Mouse (Mus musculus) kidney, embryonic 14.5 days (tissue): ENCODE measurements at regions not wholly inside any gene's neighbourhood (a gene's known extent, or its start where the extent isn't known, plus 50 kb on each side); places are given as distances from the start of the nearest gene placed in this dataset.

Experiments
- ATAC-seq: fragments of 200-750 bp; cut with Nextera tagmentation; 2 replicates; pipeline ENCODE4 v1.8.0; 2017; ENCODE audit warnings: moderate number of reproducible peaks, mild to moderate bottlenecking, moderate TSS enrichment, moderate library complexity; ENCODE audit not compliant: low FRiP score, low TSS enrichment
- H3K27ac ChIP-seq: fragments of 300-500 bp; sonication (generic); 2 replicates; pipeline ENCODE4 v1.5.1; 2014; ENCODE audit warnings: low read depth, mild to moderate bottlenecking, low read length, moderate library complexity, mixed read lengths
- H3K27me3 ChIP-seq: fragments of 300-500 bp; sonication (generic); 2 replicates; pipeline ENCODE4 v1.6.1; 2014; ENCODE audit warnings: mild to moderate bottlenecking, low read length; ENCODE audit not compliant: control insufficient read depth, insufficient read depth
- H3K36me3 ChIP-seq: fragments of 300-500 bp; sonication (generic); 2 replicates; pipeline ENCODE4 v1.6.1; 2014; ENCODE audit warnings: low read length, mixed read lengths; ENCODE audit not compliant: control insufficient read depth, insufficient read depth
- H3K4me1 ChIP-seq: fragments of 300-500 bp; sonication (generic); 2 replicates; pipeline ENCODE4 v1.6.1; 2014; ENCODE audit warnings: low read length, mixed read lengths; ENCODE audit not compliant: control insufficient read depth, insufficient read depth
- H3K4me2 ChIP-seq: fragments of 300-500 bp; sonication (generic); replicated peaks from 2 replicates; pipeline ENCODE4 v1.6.1; 2014; ENCODE audit warnings: low read depth, mild to moderate bottlenecking, low read length
- H3K4me3 ChIP-seq: fragments of 300-500 bp; sonication (generic); 2 replicates; pipeline ENCODE4 v1.5.1; 2014; ENCODE audit warnings: mild to moderate bottlenecking, low read length
- H3K9ac ChIP-seq: fragments of 300-500 bp; sonication (generic); 2 replicates; pipeline ENCODE4 v1.6.1; 2014; ENCODE audit warnings: low read depth, mild to moderate bottlenecking, low read length, moderate library complexity
- H3K9me3 ChIP-seq: fragments of 300-500 bp; sonication (generic); 2 replicates; pipeline ENCODE4 v1.6.1; 2016; ENCODE audit warnings: low read length; ENCODE audit not compliant: control insufficient read depth
- WGBS: fragments of 180-500 bp; shearing (Covaris S2); extraction: QIAGEN DNeasy Blood & Tissue Kit; methylation state at CpG from one replicate; pipeline ENCODE4 v1.1.7; 2014; 5-methylcytosine and 5-hydroxymethylcytosine counted together

DNA sequence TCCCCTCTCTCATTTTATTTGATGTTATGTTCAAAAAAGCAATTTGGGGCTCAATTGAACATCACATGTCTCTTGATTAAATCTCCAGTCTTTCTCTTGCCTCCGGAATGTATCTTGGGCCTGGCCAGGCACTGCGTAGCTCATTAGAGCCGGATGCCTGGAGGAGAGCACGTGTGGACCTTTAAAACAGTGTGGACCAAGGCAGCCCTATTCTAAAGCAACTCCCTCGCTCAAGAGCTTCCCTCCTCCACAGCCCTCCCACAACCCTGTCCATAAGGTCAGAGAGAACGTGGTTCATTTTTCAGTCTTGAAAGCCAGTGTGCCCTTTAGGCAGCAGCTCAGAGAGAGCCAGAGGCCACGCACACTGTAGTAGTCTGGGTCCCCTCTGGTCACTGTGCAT lies 160.8 kb downstream of the Katnal1 start:
- H3K4me1 ChIP-seq, result 0 out of 2 replicates have a peak, but pooled peaks cover 9% of the 10 kb centered on the region
- H3K9ac ChIP-seq, result no peak overlapping the region
- ATAC-seq, result no peak
- H3K27ac ChIP-seq, result no peak overlapping the region
- no peaks in the 10 kb centered on the region for H3K36me3 ChIP-seq
- 21% methylated on average over 7 of the region's 7 CpGs for WGBS
- H3K4me3 ChIP-seq, result no peak overlapping the region
- H3K4me2 ChIP-seq, result no peak overlapping the region
- no peaks in the 10 kb centered on the region for H3K9me3 ChIP-seq
- no peaks in the 10 kb centered on the region for H3K27me3 ChIP-seq

DNA sequence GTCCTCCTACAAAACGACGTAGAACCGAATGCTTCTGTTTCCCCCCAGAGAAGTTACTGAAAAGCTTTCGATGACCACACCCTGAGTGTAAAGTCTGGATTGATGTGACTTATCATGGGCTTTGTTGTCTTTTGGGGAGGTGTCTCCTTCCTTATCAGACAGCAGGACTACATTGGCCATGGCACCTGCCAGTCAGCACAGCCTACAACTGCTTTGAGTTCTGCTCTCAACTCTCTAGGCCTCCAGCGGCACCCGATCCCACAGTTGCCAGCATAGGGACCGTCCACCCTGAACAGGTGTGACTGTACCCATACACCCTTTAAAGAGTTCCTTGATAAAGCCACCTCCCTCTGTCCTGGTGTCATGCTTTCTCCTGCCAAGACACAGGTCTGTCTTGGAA lies 163.1 kb downstream of the Katnal1 start:
- 0 out of 2 replicates have a peak, but pooled peaks cover 9% of the 10 kb centered on the region for H3K4me1 ChIP-seq
- H3K4me3 ChIP-seq, result no peak overlapping the region
- 94% methylated on average over 7 of the region's 7 CpGs for WGBS
- no peaks in the 10 kb centered on the region for H3K36me3 ChIP-seq
- H3K9ac ChIP-seq, result no peak overlapping the region
- ATAC-seq, result no peak
- no peaks in the 10 kb centered on the region for H3K9me3 ChIP-seq
- no peaks in the 10 kb centered on the region for H3K27me3 ChIP-seq
- no peak overlapping the region for H3K27ac ChIP-seq
- H3K4me2 ChIP-seq, result no peak overlapping the region

DNA sequence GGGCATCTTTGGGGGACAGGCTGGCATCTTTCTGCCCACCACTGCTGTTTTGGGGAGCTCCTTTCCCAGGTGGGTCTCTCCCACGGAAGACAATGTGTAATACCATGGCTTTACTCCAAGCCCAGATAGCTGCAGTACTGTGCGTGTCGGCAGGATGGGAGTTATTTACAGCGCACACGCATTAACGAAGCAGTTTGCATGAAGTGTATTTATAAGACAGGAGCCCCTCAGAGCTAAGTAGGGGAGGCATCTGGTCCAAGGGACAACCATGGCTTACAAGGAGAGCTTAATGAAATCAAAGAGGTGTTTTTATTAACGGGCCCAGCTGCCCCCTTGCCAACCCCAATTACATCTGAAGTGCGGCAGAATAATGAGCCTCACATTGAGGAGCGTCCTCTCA lies 169.0 kb downstream of the Katnal1 start:
- Histone ChIP-seq H3K27me3 (no peaks in the 10 kb centered on the region), H3K4me3 (no peak overlapping the region), H3K4me1 (peaks cover 27% of the 10 kb centered on the region), H3K9ac (no peak overlapping the region), H3K27ac (no peak overlapping the region), H3K36me3 (no peaks in the 10 kb centered on the region), H3K9me3 (no peaks in the 10 kb centered on the region; the same call in 1 of the 2 replicates), H3K4me2 (no peak overlapping the region)
- 66% methylated on average over 9 of the region's 9 CpGs for WGBS
- no peak for ATAC-seq

DNA sequence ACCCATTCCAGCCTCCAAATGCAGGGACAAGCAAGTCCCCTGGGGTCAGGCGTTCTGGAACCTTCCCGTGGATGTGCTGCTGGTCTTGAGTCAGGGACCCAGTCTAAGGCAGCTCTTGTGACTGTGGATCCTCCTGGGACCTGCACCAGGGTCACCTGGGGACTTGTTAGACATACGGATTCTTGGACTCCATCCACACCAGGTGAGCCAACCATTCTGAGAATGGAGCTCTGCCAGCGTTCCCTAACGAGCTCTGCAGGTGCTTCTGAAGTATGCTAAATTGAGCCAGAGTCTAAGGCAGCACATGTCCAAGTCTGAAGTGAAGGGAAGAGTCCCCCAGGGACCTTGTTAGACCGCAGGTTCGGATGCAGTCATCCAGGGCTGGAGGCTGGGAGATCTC lies 170.3 kb downstream of the Katnal1 start:
- H3K9ac ChIP-seq, result no peak overlapping the region

DNA sequence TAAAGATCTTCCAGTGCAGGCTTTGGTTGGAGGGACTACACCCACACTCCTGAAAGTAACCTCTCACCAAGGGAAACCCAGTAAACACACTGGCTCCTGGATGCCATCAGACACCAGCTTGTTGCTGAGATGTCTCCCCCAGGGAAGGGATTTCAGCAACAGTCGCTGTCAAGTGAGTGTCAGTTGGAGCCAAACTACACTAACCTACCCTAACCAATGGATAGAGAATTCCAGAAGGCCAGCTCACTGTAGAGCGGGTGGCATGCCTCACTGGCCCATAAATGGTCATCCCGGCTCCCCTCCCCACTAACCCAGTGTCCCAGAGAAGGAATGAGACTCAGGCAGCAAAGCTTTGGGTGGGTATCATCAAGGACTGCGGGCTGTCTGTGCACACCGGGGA lies 171.4 kb downstream of the Katnal1 start:
- Histone ChIP-seq H3K4me1 (peaks cover 29% of the 10 kb centered on the region), H3K9me3 (no peaks in the 10 kb centered on the region; the same call in 1 of the 2 replicates), H3K4me3 (no peak overlapping the region), H3K27me3 (no peaks in the 10 kb centered on the region), H3K4me2 (no peak overlapping the region; the same call in 1 of the 2 replicates), H3K9ac (no peak overlapping the region), H3K36me3 (no peaks in the 10 kb centered on the region), H3K27ac (peak overlapping the region; percentile 51)
- ATAC-seq, result peak; percentile 20; the same call in 1 of the 2 replicates
- 37% methylated on average over 5 of the region's 5 CpGs for WGBS

More for the DNA sequence above, 170.3 kb downstream of the Katnal1 start:
- Histone ChIP-seq H3K4me1 (peaks cover 29% of the 10 kb centered on the region), H3K27me3 (no peaks in the 10 kb centered on the region), H3K4me2 (no peak overlapping the region), H3K4me3 (no peak overlapping the region), H3K36me3 (no peaks in the 10 kb centered on the region), H3K27ac (no peak overlapping the region), H3K9me3 (no peaks in the 10 kb centered on the region; the same call in 1 of the 2 replicates)
- ATAC-seq, result no peak
- 87% methylated on average over 7 of the region's 7 CpGs for WGBS

DNA sequence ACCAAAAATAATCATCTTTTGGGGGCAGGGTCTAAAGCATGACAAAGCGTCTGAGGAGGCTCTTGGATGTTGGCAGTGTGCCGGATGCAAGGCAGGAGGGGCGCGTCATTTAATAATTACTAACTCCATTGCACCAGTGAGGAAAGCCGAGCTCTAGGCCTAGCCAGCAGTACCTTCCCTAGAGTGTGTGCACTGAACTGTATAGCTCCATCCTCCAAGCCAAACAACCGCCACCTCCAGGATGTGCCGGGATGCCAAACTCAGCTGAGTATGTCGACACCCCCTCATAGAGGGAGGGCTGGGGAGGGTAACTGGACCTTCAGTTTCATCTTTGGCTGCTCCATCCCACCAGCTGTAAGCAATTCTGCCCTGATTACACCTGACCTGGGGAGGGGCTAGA lies 171.9 kb downstream of the Katnal1 start:
- H3K4me3 ChIP-seq, result no peak overlapping the region
- no peaks in the 10 kb centered on the region; the same call in 1 of the 2 replicates for H3K9me3 ChIP-seq
- H3K4me1 ChIP-seq, result peaks cover 29% of the 10 kb centered on the region
- H3K36me3 ChIP-seq, result no peaks in the 10 kb centered on the region
- ATAC-seq, result peak; percentile 95
- WGBS, result 17% methylated on average over 8 of the region's 8 CpGs
- H3K27ac ChIP-seq, result peak overlapping the region; percentile 91
- H3K27me3 ChIP-seq, result no peaks in the 10 kb centered on the region
- no peak overlapping the region for H3K9ac ChIP-seq
- 0 out of 2 replicates have a peak overlapping the region, but pooled peaks have one; percentile 13 for H3K4me2 ChIP-seq

DNA sequence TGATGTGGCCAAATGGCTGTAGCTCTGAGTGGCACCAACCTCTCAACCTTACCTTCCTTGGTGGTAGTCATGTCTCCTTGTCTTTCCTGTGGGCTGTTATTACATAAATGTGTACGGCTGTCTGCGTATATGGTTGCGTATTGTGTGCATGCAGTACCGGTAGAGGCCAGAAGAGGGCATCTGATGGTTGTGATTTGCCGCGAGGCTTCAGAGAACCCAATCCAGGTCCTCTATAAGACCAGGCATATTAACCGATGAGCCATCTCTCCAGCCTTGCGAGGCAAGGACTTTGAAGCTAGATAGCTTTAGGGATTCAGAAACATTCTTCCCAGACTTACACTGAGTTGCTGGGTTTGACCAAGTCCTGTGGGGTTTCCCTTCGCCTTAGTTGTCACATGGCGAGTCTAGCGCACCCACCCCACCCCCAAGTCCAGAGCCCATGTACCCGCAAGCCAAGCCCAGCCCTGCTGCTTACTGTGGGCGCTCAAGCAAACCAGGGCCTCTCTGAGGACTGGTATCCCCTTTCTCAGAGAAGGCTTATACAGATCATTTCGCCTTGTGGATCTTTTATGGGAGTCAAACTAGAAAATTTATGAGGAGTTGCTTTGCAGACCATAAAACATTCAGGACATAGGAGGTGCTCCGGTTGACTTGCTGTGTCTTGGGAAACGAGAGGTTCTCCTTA lies 172.7 kb downstream of the Katnal1 start:
- no peaks in the 10 kb centered on the region for H3K36me3 ChIP-seq
- no peak overlapping the region for H3K9ac ChIP-seq
- peaks cover 29% of the 10 kb centered on the region for H3K4me1 ChIP-seq
- H3K4me2 ChIP-seq, result no peak overlapping the region
- H3K4me3 ChIP-seq, result no peak overlapping the region
- peak; percentile 74 for ATAC-seq
- H3K9me3 ChIP-seq, result no peaks in the 10 kb centered on the region; the same call in 1 of the 2 replicates
- H3K27ac ChIP-seq, result peak overlapping the region; percentile 91
- WGBS, result 52% methylated on average over 16 of the region's 16 CpGs
- no peaks in the 10 kb centered on the region for H3K27me3 ChIP-seq

DNA sequence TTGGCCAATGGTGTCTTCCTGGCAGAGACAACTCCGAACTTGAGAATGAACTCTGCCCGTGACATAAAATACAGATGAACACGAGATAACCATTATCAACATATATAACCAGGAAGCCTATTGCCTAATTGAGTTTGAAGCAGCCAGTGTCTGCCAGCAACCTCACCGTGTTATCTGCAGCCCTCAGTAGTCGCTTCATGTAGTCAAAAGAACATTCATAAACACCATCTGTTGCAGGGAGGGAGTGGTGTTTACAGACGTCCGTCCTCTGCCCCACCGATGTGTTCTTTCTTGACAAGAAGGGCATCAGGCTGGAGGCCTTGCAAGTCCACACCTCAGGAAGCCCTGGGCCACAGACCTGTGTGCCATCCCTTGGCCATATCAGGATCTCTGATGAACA lies 173.3 kb downstream of the Katnal1 start:
- Histone ChIP-seq H3K4me3 (no peak overlapping the region), H3K27me3 (no peaks in the 10 kb centered on the region), H3K9me3 (no peaks in the 10 kb centered on the region; the same call in 1 of the 2 replicates), H3K9ac (no peak overlapping the region), H3K27ac (peak overlapping the region; percentile 91; the same call in 1 of the 2 replicates), H3K36me3 (no peaks in the 10 kb centered on the region), H3K4me1 (peaks cover 29% of the 10 kb centered on the region), H3K4me2 (no peak overlapping the region)
- no peak for ATAC-seq
- 84% methylated on average over 8 of the region's 8 CpGs for WGBS

DNA sequence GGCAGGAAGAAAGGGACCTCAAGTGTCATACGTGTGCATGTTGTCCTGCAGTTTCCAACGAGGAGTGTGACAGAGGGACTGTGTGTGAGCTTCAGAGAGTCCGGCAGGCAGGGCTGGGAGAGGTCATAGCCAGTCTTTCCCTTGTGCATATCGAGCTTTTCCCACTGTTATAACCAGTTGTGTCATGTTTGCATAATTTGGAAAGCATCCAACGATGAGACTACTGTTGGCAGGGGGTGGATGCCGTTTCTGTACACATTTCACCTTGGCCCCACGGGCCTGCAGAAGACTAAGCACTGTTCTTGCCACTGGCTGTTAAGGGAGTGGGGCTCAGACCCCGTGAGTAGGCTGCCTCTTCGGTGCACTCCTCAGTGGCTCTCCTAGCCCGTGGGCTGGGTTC lies 174.2 kb downstream of the Katnal1 start:
- Histone ChIP-seq H3K4me1 (peaks cover 29% of the 10 kb centered on the region), H3K36me3 (no peaks in the 10 kb centered on the region), H3K27ac (no peak overlapping the region), H3K9ac (no peak overlapping the region), H3K4me2 (no peak overlapping the region), H3K27me3 (no peaks in the 10 kb centered on the region), H3K9me3 (no peaks in the 10 kb centered on the region; the same call in 1 of the 2 replicates), H3K4me3 (no peak overlapping the region)
- WGBS, result 54% methylated on average over 10 of the region's 10 CpGs
- ATAC-seq, result no peak
